Mouse (Mus musculus): ENCODE measurements at regions not wholly inside any gene's neighbourhood (a gene's known extent, or its start where the extent isn't known, plus 50 kb on each side); places are given as distances from the start of the nearest gene placed in this dataset.

- intact Hi-C loops (cut with DNase I) = no loop called here
- Histone ChIP-seq H3K27ac (no peak overlapping the region), H3K4me3 (no peak overlapping the region)
- no peak for TF ChIP-seq CTCF (IDR thresholded peaks at IDR 0.05)
- no peak for DNase-seq (ENCODE audit: extremely low spot score in 1 of 2, low spot score in 2 of 2)
These were observed 93.6 kb upstream of the Med14 start for GRCm38 (mm10) chrX:12855425-12855824.

DNA sequence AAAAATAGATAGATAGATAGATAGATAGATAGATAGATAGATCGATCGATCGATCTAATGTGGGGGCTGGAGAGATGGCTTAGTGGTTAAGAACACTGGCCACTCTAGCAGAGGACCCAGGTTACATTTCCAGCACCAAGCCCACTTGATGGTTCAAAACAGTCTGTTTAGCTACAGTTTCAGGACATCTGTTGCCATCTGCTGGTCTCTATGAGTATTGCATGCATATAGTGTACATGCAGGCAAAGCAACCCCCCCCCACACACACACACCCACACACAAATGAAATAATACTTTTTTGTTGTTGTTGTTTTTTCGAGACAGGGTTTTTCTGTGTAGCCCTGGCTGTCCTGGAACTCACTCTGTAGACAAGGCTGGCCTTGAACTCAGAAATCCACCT lies 89.8 kb upstream of the Med14 start:
- Histone ChIP-seq H3K27ac (no peak overlapping the region), H3K4me3 (no peak overlapping the region)
- intact Hi-C loops (cut with DNase I) = no loop called here
- DNase-seq (ENCODE audit: extremely low spot score in 1 of 2, low spot score in 2 of 2) = no peak
- peak; percentile 50 for TF ChIP-seq CTCF (IDR thresholded peaks at IDR 0.05)

GRCm38 (mm10) chrX:12844431-12844830 lies 82.6 kb upstream of the Med14 start:
- no peak overlapping the region for H3K27ac ChIP-seq
- no peak overlapping the region for H3K4me3 ChIP-seq
- intact Hi-C loops (cut with DNase I) = no loop called here
- TF ChIP-seq CTCF (IDR thresholded peaks at IDR 0.05) = no peak
- no peak for DNase-seq (ENCODE audit: extremely low spot score in 1 of 2, low spot score in 2 of 2)

GRCm38 (mm10) chrX:12841021-12841325 lies 79.1 kb upstream of the Med14 start:
- no peak for DNase-seq (ENCODE audit: extremely low spot score in 1 of 2, low spot score in 2 of 2)
- TF ChIP-seq CTCF (IDR thresholded peaks at IDR 0.05) = no peak
- H3K4me3 ChIP-seq = no peak overlapping the region; the same call in 1 of the 2 replicates
- intact Hi-C loops (cut with DNase I) = loop anchor here (2.0 kb wide), 1 partner anchor 168 kb away; the partner anchor contains the start of gene 1810030O07Rik
- H3K27ac ChIP-seq = peak overlapping the region; percentile 84; the same call in 1 of the 2 replicates

DNA sequence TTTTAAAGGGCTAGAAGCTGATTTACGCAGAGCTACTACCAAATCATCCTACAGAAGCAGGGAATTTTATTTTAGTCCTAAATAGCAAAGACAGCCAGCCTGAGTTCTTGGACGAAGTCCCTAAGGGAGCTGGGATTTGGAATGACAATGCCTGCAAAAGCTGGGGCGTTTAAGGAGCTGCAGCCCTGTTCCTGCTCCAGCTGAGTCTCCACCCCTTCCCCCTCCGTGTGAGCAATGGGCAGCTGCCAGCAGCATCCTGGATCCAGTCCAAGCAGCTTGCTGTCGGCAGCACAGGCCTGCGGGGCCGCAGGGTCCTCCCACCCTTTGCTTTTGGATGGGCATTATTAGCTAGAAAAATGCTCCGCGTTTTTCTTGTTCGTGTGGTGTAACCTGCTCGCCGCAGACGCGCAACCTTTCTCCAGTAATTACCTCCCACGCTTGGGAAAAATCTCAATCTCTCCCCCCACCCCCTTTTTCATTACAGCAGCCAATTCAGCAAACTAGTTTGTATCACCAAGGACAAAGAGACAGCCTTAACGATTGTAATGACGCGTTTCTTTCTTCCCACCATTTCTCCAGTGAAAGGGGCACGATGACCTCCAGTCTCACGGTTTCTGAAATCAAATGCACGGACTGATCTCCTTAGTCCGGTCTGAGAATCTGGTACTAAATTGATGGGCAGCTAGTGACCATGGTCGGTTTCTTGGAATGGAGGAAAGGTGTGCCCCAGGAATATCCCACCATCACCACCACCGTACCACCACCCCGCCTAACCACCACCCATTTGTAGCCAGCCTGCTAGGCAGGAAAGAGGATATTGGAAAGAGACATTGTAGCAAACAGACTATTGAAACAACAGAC lies 78.5 kb upstream of the Med14 start:
- Histone ChIP-seq H3K27ac (peak overlapping the region; percentile 84), H3K4me3 (peak overlapping the region; percentile 42)
- intact Hi-C loops (cut with DNase I) = loop anchor here (1.0 to 2.0 kb wide), 2 partner anchors 78 to 168 kb away; partner anchors contain the start of genes 1810030O07Rik and Med14
- DNase-seq (ENCODE audit: extremely low spot score in 1 of 2, low spot score in 2 of 2) = peak; percentile 75 to 78
- TF ChIP-seq CTCF (IDR thresholded peaks at IDR 0.05) = no peak

- peak; percentile 65 for TF ChIP-seq CTCF (IDR thresholded peaks at IDR 0.05)
- peak; percentile 18 to 35 for DNase-seq (ENCODE audit: extremely low spot score in 1 of 2, low spot score in 2 of 2)
- Histone ChIP-seq H3K27ac (peak overlapping the region; percentile 84), H3K4me3 (peak overlapping the region; percentile 42)
- intact Hi-C loops (cut with DNase I) = loop anchor here (1.0 to 2.0 kb wide), 2 partner anchors 77 to 167 kb away; partner anchors contain the start of genes 1810030O07Rik and Med14
These were observed 77.7 kb upstream of the Med14 start for GRCm38 (mm10) chrX:12839406-12840159.

- no peak for DNase-seq (ENCODE audit: extremely low spot score in 1 of 2, low spot score in 2 of 2)
- no peak overlapping the region for H3K27ac ChIP-seq
- intact Hi-C loops (cut with DNase I) = no loop called here
- no peak overlapping the region for H3K4me3 ChIP-seq
- TF ChIP-seq CTCF (IDR thresholded peaks at IDR 0.05) = no peak
These were observed 75.9 kb upstream of the Med14 start for GRCm38 (mm10) chrX:12837821-12838220.

DNA sequence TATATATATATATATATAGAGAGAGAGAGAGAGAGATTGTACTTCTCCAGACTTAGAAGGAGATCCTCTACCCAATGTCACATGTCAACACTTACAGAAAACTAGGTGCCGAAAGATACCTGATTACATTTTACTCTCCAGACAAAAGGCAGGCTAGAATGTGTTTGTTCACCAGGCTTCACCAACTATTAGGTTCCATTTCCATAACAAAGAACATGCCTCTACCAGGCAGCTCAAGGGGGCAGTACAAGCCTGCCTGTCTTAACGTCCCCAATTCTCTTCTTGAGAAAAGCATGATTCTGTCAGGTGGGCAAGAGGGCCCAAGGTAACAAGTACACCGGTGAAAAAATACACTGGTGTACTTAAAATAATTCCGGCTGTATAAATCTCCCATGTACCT lies 72.8 kb upstream of the Med14 start:
- no peak for DNase-seq (ENCODE audit: extremely low spot score in 1 of 2, low spot score in 2 of 2)
- Histone ChIP-seq H3K27ac (no peak overlapping the region), H3K4me3 (no peak overlapping the region)
- intact Hi-C loops (cut with DNase I) = no loop called here
- TF ChIP-seq CTCF (IDR thresholded peaks at IDR 0.05) = no peak

GRCm38 (mm10) chrX:12832709-12833108 lies 70.8 kb upstream of the Med14 start:
- intact Hi-C loops (cut with DNase I) = no loop called here
- H3K4me3 ChIP-seq = no peak overlapping the region
- H3K27ac ChIP-seq = no peak overlapping the region
- no peak for DNase-seq (ENCODE audit: extremely low spot score in 1 of 2, low spot score in 2 of 2)
- TF ChIP-seq CTCF (IDR thresholded peaks at IDR 0.05) = no peak

DNA sequence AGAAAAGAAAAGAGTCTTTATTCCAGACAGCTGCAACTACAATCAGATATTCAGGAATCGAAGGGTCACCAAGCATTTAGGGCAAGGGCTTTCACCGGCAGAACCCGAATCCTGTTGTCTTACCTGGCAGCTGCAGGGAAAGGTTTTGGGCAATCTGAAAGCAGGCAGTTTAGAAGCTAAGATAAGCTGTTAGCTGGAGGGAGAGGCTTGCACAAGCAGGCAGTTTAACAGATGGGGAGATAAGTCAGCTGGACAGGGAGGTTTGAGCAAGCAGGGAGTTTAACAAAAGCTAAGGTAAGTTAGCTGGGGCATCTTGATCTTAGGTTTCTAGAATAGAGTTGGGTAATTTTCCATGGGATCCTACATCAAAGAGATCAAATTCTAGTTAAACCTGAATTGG lies 67.3 kb upstream of the Med14 start:
- no peak overlapping the region for H3K27ac ChIP-seq
- TF ChIP-seq CTCF (IDR thresholded peaks at IDR 0.05) = no peak
- no peak for DNase-seq (ENCODE audit: extremely low spot score in 1 of 2, low spot score in 2 of 2)
- intact Hi-C loops (cut with DNase I) = no loop called here
- no peak overlapping the region for H3K4me3 ChIP-seq

DNA sequence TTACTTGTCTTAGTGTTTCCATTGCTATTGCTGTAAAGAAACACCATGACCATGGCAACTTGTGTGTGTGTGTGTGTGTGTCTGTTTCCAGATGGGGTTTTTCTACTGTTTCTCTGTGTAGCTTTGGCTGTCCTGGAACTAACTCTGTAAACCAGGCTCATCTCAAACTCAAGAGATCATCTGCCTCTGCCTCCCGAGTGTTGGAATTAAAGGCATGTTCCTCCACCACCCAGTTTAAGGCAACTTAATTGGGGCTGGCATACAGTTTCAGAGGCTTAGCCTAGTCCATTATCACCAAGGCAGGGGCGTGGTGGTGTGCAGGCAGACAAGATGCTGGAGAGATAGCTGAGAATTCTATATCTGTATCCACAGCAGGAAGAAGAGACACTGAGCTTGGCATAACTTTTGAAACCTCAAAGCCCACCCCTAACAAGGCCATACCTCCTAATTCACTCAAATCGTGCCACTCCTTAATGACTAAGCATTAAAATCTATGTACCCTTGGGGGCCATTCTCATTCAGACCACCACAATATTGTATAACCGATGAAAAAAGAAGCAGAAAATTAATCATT lies 65.5 kb upstream of the Med14 start:
- no peak for TF ChIP-seq CTCF (IDR thresholded peaks at IDR 0.05)
- Histone ChIP-seq H3K4me3 (no peak overlapping the region), H3K27ac (no peak overlapping the region)
- intact Hi-C loops (cut with DNase I) = no loop called here
- no peak for DNase-seq (ENCODE audit: extremely low spot score in 1 of 2, low spot score in 2 of 2)

DNA sequence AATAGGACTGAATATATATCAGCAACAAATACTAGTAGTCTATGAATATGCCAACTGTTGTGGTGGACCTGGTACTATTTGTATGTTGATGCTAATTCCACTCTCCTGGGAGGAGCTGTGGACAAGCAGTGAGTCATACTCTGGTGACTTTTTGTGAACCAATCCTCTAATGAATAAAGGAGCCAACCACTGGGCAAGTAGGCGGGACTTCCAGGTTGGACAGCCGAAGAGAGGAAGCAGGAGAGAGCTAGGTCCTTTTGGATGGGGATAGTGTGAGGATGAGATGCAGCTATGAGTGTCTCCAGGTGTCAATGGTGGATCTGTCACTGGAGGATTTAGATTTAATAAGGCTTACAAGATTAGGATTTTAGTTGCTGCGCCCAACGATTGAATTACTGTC lies 64.8 kb upstream of the Med14 start:
- no peak for TF ChIP-seq CTCF (IDR thresholded peaks at IDR 0.05)
- H3K27ac ChIP-seq = no peak overlapping the region
- no peak overlapping the region for H3K4me3 ChIP-seq
- intact Hi-C loops (cut with DNase I) = no loop called here
- no peak for DNase-seq (ENCODE audit: extremely low spot score in 1 of 2, low spot score in 2 of 2)
